Mouse (Mus musculus) embryo, embryonic 11.5 days (tissue): Measurements from ENCODE around the gene Prex1.
A peak's percentile ranks its signal among the peaks of the same experiment; 100 is the strongest.

ENCODE experiments used
- DNase-seq: peaks from one replicate; pipeline ENCODE4 v3.0.0-alpha.2; 2012; ENCODE audit warnings: low read depth, low spot score

Prex1 gene

GRCm38 (mm10) chr2:166606053-166606452, 107.6 kb downstream of the Prex1 start:
- no peak for DNase-seq

- no peak for DNase-seq
Observed at GRCm38 (mm10) chr2:166605164-166605831, 108.3 kb downstream of the Prex1 start.

GRCm38 (mm10) chr2:166602948-166603347, 110.7 kb downstream of the Prex1 start:
- DNase-seq, result no peak

DNA sequence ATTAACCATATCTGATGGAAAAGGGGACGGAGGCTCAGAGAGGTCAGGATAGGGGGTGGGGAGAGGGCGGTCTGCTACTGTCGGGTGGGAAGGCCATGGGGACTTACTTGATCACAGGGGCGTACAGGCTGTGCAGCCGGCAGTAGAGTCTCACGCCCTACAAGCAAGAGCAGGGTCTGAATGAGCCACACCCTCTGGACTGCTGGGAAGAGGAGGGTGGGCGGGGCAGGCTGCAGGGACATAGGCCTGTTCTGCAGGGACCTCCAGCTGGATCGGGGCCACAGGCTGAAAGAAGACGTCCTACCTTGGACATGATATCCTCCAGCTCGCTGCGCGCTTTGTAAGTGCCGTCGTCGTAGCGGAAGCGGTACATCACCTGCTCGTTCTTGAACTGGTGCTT, 112.2 kb downstream of the Prex1 start:
- no peak for DNase-seq

DNA sequence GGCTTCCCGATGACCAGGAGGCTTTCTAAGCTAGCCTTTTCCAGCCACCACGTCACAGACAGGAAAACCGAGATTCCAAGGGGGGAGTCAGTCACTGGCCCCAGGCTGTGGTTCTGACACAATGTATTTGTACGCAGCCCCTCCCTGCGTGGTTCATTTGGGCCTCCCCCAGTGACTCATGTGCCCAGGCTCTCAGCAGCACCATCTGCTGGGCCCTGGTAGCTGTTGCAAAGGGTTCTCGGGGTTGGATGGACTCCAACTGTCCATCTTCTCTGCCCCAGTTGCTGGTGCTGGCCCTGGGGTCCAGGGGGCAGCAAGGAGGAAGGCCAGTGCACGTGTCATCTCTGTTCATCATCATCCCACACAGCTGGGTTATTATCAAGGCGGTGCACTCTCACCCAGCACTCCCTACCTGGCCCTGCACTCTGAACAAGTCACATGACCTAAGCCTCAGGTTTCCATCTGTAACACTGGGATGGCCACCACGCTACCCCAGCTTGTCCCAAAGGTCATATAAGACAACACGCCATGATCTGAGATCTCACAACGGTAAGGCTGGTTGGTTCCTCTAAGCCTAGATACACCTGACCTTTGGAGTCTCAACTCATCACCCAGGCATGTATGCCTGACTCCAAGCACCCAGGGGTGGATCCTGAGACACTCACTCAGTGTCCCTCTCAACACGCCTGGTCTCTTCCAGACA, 115.0 kb downstream of the Prex1 start:
- DNase-seq, result no peak

DNA sequence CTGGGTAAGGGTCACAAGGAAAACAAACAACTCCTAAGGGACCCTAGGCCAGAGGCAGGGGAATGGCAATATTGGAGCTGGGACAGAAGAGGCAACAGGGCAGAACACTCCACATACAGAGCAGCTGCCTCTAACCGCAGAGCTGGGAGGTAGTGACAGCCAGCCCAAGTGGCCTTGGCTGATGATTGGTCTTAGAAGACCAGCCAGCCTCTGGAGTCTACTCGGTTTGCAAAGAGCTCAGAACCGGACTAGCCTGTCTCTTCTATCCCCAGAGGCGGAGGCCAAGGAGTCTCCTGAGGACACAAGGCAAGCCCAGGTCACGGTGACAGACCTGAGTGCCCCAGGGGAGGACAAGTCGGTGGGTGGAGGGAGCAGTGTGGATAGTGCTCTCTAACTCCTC, 115.9 kb downstream of the Prex1 start:
- no peak for DNase-seq

- peak; percentile 67 for DNase-seq
Observed at GRCm38 (mm10) chr2:166592034-166592912, 121.4 kb downstream of the Prex1 start.

- DNase-seq, result no peak
Observed at GRCm38 (mm10) chr2:166584491-166584890, 129.1 kb downstream of the Prex1 start.

GRCm38 (mm10) chr2:166583292-166583691, 130.3 kb downstream of the Prex1 start:
- DNase-seq, result no peak

DNA sequence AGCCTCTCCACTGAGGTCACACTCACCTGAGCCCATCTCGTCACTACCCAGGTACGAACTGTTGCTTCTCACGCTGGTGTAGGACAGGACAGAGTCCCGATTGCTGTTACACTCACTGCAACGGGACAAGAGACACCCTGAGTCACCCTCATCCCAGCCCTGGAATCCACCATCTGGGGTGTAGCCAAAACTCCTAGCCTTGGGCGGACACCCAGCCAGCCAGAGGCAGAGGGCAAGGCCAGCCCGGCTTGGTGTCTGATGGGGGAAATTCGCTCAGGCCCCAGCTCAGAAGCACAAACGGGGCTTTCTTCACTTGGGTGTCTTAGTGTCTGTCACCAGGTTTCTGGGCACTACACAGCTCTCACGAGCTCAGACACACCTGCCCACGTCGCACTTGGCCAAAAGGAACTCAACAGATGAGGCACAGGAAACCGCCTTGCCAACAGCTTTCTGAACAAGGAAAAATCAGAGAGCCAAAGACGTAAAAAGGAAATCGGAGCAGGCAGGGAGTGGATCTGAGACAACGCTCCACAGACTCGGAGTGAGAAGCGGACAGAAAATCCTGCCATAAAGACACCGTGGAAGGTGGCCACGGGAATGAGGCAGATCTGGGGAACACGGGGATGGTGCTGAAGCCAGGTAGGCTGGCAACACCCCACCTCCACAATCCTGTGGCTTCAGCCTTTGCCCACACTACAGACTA, 131.6 kb downstream of the Prex1 start:
- DNase-seq, result no peak

DNA sequence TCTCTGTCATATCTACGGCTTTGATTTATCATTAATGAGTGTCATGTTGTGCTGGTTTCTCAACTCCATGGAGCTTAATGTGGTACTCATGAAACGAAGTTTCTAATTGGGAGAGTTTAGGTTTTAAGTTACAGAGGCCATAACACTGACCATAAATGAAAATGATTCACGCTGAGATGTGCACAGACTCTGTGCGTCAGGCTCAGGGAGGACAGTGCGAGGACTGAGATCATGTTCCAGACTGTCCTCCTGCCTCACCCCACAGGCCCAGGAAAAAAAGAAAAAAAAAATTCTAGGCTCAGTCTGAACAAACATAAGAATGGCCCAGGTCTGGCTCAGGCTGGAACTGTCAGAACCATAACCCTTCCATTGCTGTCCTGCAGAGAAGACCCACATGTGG, 133.8 kb downstream of the Prex1 start:
- no peak for DNase-seq

DNA sequence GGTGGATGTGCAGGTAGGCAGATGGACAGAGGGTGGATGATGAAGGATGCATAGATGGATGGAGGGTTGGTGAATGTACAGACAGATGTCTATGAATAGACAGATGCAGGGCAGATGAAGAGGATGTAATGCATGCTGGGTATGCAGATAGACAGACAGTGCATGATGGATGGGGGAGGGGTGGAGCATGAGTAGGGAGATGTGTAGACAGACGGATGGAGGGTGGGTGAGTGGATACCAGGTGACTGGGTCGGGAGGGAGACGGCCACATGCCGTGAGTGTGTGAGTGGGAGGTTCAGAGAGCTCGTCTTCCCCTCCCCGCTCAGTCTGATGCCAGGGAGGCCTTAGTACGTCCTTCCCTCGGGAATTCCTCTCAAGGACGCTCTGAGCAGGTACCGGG, 134.3 kb downstream of the Prex1 start:
- DNase-seq, result no peak

GRCm38 (mm10) chr2:166575419-166575818, 138.2 kb downstream of the Prex1 start:
- no peak for DNase-seq

DNA sequence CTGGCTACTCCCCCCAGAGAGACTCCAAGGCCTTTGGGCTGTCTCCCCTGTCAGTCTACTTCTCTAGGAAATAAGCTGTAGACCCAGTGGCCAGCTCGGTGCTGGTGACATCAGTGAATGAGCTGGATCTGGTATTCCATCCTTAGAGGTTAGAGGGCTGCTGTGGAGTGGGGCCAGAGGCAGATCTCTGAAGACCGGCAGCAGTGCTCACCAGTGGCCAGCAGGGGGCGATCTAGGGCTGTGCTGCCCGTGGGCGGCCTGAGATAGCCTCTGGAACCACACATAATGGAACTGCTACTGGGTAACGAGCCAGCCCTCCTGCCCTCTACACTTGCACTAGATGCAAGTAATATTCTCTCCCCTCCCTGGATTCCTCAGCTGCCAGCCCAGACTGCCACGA, 138.7 kb downstream of the Prex1 start:
- peak; percentile 39 for DNase-seq

DNA sequence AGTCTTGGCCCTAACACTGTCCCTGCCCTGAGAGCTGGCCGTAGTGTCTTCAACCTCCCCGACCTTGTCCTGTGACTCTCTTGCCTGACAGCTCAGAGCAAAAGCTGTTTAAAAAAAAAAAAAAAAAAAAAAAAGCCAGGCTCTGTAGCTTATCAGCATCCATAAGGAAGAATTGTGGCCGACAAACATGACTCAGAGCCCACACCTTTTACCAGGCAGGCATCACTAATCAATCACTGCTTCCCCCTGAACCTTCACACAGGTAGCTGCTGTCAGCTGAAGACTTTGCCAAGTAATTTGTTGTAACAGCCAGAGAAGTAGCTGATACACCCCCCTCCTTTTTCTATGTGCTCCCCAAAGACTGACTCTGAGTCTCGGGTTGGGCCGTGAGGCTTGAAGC, 140.0 kb downstream of the Prex1 start:
- no peak for DNase-seq

DNA sequence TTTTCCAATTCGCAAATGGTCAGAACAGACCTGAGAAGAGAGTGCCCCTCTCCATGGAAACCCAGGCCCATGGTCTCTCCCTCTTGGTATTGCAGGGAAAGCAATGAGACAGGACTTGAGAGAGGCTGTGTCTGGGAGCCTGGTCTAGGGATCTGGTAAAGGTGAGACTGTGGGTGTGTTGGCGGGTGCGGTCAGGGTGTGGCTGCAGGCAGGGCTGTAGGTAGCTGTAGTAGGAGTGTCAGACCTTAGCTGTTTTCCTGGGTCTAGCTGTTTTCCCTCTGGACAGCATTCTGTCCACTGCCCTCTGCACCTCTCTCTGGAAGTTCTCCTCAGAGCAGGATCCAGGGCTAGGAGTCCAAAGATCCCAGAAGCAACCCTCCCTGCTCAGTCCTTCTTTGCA, 141.3 kb downstream of the Prex1 start:
- DNase-seq, result no peak

GRCm38 (mm10) chr2:166569182-166569581, 144.4 kb downstream of the Prex1 start:
- no peak for DNase-seq

DNA sequence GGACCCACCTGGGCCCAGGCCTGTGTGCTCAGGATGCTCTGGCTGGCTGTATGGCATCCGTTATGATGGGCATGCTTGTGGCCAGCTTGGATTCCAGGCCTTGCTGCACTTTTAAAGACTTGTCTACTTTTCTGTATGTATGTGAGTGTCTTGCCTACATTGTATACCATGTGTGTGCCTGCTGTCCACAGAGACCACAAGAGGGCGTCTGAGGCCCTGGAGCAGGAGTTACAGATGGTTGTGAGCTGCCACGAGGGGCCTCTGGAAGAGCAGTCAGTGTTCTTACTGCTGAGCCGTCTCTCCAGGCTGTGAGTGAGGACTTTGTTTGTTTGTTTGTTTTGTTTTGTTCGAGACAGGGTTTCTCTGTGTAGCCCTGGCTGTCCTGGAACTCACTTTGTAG, 148.1 kb downstream of the Prex1 start:
- DNase-seq, result no peak

- peak; percentile 61 for DNase-seq
Observed at GRCm38 (mm10) chr2:166564455-166564854, 149.2 kb downstream of the Prex1 start.

DNA sequence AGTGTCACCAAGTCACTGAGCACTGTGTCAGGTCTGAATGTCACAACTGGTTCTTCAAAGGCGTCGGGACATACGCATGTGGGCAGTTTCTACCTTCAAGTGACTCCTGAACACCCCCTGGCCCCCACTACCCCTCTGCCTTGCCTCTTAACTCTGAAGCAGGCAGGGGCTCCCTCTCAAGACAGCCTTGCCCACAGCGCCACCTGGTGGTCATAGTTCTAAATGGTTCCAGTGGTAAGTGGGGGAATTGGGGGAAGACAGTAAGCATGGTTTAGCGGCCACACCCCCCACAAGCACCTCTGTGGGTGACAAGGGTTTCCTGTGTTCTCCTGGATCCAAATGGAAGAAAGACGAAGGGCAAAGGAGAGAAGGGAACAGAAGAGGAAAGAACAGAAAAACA, 149.7 kb downstream of the Prex1 start:
- DNase-seq, result peak; percentile 86

GRCm38 (mm10) chr2:166563076-166563475, 150.6 kb downstream of the Prex1 start:
- DNase-seq, result no peak

DNA sequence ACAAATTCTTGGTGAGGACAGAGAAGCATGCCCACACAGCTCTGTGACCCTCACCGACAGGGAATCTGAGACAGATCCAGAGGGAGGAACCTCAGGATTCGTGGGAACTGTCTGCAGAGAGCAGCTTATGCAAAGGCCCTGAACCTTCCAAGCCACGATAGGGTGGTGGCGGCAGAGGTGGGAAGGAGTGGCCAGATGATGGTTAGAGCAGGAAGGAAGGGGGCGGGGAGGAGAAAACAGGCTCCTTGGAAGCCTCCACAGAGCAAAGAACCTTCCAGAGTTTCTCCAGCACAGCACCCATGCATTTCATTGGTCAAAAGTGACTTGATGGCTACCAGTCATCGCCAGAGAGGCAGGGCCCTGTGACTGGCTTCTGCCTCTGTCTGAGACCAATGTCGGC, 151.9 kb downstream of the Prex1 start:
- DNase-seq, result no peak
